Mouse (Mus musculus) kidney, postnatal 14 days (tissue): ENCODE results near the gene Elavl3.
A peak's percentile ranks its signal among the peaks of the same experiment; 100 is the strongest.

ENCODE experiments used
- DNase-seq: peaks from one replicate; pipeline ENCODE4 v3.0.0; 2022; ENCODE audit warnings: mixed read lengths

Elavl3 gene

GRCm38 (mm10) chr9:22057031-22057517, 5.3 kb upstream of the Elavl3 start:
- no peak for DNase-seq

- DNase-seq = peak; percentile 47
These were observed 4.6 kb upstream of the Elavl3 start for GRCm38 (mm10) chr9:22056303-22056910.

GRCm38 (mm10) chr9:22055713-22056112, 3.9 kb upstream of the Elavl3 start:
- DNase-seq = no peak

GRCm38 (mm10) chr9:22054411-22055076, 2.7 kb upstream of the Elavl3 start:
- DNase-seq = peak; percentile 74

GRCm38 (mm10) chr9:22053657-22054056, 1.8 kb upstream of the Elavl3 start:
- no peak for DNase-seq

GRCm38 (mm10) chr9:22051161-22051957, 464 bp downstream of the Elavl3 start:
- DNase-seq = no peak

- peak; percentile 57 for DNase-seq
These were observed 1.4 kb downstream of the Elavl3 start for GRCm38 (mm10) chr9:22050351-22050889.

GRCm38 (mm10) chr9:22049721-22050270, 2.0 kb downstream of the Elavl3 start:
- no peak for DNase-seq

GRCm38 (mm10) chr9:22049315-22049714, 2.5 kb downstream of the Elavl3 start:
- no peak for DNase-seq

GRCm38 (mm10) chr9:22047329-22047728, 4.5 kb downstream of the Elavl3 start:
- no peak for DNase-seq

GRCm38 (mm10) chr9:22041832-22042231, 10.0 kb downstream of the Elavl3 start:
- DNase-seq = no peak

- DNase-seq = no peak
These were observed 14.0 kb downstream of the Elavl3 start for GRCm38 (mm10) chr9:22037826-22038225.

GRCm38 (mm10) chr9:22035300-22036044, 16.4 kb downstream of the Elavl3 start:
- DNase-seq = no peak

GRCm38 (mm10) chr9:22030386-22030785, 21.4 kb downstream of the Elavl3 start:
- no peak for DNase-seq

GRCm38 (mm10) chr9:22028467-22028866, 23.4 kb downstream of the Elavl3 start:
- DNase-seq = no peak

- DNase-seq = no peak
These were observed 27.2 kb downstream of the Elavl3 start for GRCm38 (mm10) chr9:22024592-22024991.

GRCm38 (mm10) chr9:22017208-22017825, 34.5 kb downstream of the Elavl3 start:
- DNase-seq = no peak

GRCm38 (mm10) chr9:22016245-22016644, 35.6 kb downstream of the Elavl3 start:
- DNase-seq = no peak

- no peak for DNase-seq
These were observed 39.1 kb downstream of the Elavl3 start for GRCm38 (mm10) chr9:22012731-22013130.

GRCm38 (mm10) chr9:22011055-22011454, 40.8 kb downstream of the Elavl3 start:
- DNase-seq = no peak

- DNase-seq = no peak
These were observed 47.3 kb downstream of the Elavl3 start for GRCm38 (mm10) chr9:22004546-22004945.

- peak; percentile 54 for DNase-seq
These were observed 48.7 kb downstream of the Elavl3 start for GRCm38 (mm10) chr9:22003163-22003554.
